Mouse (Mus musculus): ENCODE results near the gene Chchd10.
A peak's percentile ranks its signal among the peaks of the same experiment; 100 is the strongest.

Gene Chchd10

DNA sequence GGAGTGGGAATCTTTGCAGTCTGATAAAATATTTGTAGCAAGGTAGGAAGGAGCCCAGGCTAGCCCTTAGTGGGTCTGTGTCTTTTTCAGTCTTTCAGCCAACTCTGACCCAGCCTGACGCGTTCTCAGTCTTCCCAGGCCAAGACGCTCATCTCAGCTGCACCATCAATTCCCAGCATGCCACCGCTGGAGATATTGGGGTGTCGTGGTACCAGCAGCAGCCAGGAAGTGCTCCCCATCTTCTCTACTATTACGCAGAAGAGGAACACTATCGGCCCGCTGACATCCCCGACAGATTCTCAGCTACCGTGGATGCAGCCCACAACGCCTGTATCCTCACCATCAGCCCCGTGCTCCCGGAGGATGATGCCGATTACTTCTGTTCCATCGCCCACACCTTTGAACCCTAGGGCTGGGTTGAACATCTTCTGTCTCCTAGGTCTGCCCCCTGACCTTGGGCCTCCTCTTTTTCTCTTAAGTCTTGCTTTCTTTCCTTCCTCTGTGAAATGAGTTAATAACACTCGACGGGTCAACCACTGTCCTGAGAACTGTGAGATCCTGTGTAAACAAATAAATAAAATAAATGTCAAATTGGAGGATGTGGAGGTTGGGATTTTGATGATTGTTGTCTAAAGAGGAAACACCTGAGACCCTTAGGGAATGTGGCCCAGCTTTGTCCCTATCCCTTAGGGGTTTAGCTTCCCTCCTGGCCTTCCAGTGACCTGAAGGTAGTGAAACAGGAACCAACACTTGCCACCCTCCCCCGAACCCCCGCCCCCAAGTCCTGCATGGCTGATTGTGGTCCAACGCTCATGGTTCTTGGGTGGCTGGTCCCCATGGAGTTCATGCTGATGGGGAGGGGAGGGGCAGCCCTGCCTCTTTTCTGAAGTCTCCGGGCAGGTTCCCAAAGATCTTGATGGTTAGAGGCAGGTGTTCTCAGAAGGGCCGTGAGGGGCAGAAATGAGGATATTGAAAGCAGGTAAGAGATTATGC, 16.4 kb downstream of the Chchd10 start:
- no peak for DNase-seq (ENCODE audit: low spot score in 2 of 2)

- DNase-seq (ENCODE audit: low spot score in 2 of 2): peak in 1 of 2 experiments; percentile 12
Measured at GRCm38 (mm10) chr10:75950791-75951210, 17.9 kb downstream of the Chchd10 start.

- DNase-seq (ENCODE audit: low spot score in 2 of 2): peak in 1 of 2 experiments; percentile 17
Measured at GRCm38 (mm10) chr10:75951424-75952050, 18.6 kb downstream of the Chchd10 start.

GRCm38 (mm10) chr10:75954381-75954811, 21.5 kb downstream of the Chchd10 start, which contains the start of gene Gm5134:
Gm5134 (plus strand) TSS chr10:75954514.
- DNase-seq (ENCODE audit: low spot score in 2 of 2): no peak

GRCm38 (mm10) chr10:75973846-75974245, 40.9 kb downstream of the Chchd10 start:
- no peak for DNase-seq (ENCODE audit: low spot score in 2 of 2)

DNA sequence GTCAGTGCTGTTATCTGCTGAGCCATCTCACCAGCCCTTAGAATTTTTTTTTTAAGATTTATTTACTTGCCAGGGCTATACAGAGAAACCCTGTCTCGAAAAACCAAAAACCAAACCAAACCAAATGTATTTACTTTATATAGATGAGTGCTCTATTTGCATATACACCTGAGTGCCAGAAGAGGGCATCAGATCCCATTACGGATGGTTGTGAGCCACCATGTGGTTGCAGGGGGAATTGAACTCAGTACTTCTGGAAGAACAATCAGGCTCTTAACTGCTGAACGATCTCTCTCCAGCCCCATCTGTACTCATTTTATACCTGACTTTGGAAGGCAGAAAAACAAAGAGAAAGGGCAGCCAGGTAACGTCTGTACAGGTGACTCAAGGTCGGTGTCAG, 42.3 kb downstream of the Chchd10 start:
- no peak for DNase-seq (ENCODE audit: low spot score in 2 of 2)

- DNase-seq (ENCODE audit: low spot score in 2 of 2): no peak
Measured at GRCm38 (mm10) chr10:75978119-75978834, 45.3 kb downstream of the Chchd10 start.

- DNase-seq (ENCODE audit: low spot score in 2 of 2): no peak
Measured at GRCm38 (mm10) chr10:75978835-75979157, 45.9 kb downstream of the Chchd10 start.

DNA sequence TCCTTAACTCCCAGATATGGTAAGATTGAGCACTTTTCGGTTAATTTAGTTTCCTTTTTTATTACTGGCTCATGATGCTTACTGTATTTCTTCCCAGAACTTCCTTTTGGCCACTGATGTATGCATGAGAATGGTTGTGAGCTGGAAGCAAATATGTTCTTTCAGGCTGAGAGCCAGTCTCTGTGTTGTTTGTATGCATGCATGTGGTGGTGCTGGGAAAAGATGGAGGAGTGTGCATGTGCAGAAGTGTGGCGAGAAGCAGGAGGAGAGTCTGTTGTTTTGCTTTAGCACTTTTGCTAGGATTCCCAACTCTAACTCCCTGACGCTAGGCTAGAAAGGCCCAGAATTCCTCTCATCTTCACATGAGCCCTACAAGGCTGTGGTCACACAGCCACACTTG, 46.5 kb downstream of the Chchd10 start:
- no peak for DNase-seq (ENCODE audit: low spot score in 2 of 2)

Measured in frontal cortex, postnatal 10 days (tissue).